Mouse (Mus musculus) cerebellum, adult 2 months (tissue): ENCODE data around the gene Cpne6.

Experiments used
- CTCF ChIP-seq: fragments of 200-500 bp; IDR thresholded peaks from 2 replicates; pipeline ENCODE4 v1.5.1; 2011; ENCODE audit warnings: low read depth, mild to moderate bottlenecking, control low read depth, low read length, moderate library complexity, borderline replicate concordance; ENCODE audit not compliant: insufficient read depth
- POLR2A ChIP-seq: fragments of 200-500 bp; IDR thresholded peaks from 2 replicates; pipeline ENCODE4 v1.6.1; 2011; ENCODE audit warnings: low read length, control low read depth, borderline replicate concordance; ENCODE audit not compliant: insufficient read depth

- no peak for TF ChIP-seq CTCF
- TF ChIP-seq POLR2A = no peak
These were observed 8.7 kb downstream of the Cpne6 start for GRCm38 (mm10) chr14:55518897-55519296.
